ENCODE assay signal across 33 mouse cellular contexts in genomic region chr11:76730650-76731049, GRCm38 (mm10). TPM values are rescaled to one million over a fixed set of nuclear protein-coding genes. Genes with fewer than 3 reads are reported as not detected.
A peak's percentile ranks its signal among the peaks of the same experiment; 100 is the strongest.
DNase-seq lines count a peak whose midpoint lies in the region; ATAC-seq and TF ChIP-seq lines count a peak whose summit lies in the region.
"Had no signal": no experiment of that assay in that cellular context is flagged by ENCODE, and none has a peak within 500 bp of the region (broad histone marks: within the 10 kb centered on the region; RNA-seq: fewer than 3 reads in every experiment).

No protein-coding gene starts in this region.

- no peak overlapping the region for H3K4me3 ChIP-seq in heart, embryonic 14.5 days (ENCODE audit: control insufficient read depth in 1 of 2, insufficient read depth in 1 of 2, low read depth in 1 of 2, low read length in 2 of 2)
- H3K4me3 ChIP-seq in liver, adult 2 months (ENCODE audit: insufficient read depth, low read depth, low read length), result no peak overlapping the region
- H3K4me3 ChIP-seq in liver, embryonic 11.5 days (ENCODE audit: low read depth, low read length), result no peak overlapping the region
- H3K4me3 ChIP-seq in brown adipose tissue, adult 24 weeks (ENCODE audit: insufficient read depth, low read depth, low read length), result no peak overlapping the region
- H3K4me3 ChIP-seq: embryonic facial prominence, embryonic 10.5 days; embryonic facial prominence, embryonic 13.5 days; erythroblast, embryonic 14.5 days; forebrain, embryonic 12.5 days; heart, embryonic 15.5 days; hindbrain, embryonic 12.5 days; hindbrain, embryonic 15.5 days had no signal

- peaks cover 84% of the 10 kb centered on the region for H3K36me3 ChIP-seq in heart, embryonic 14.5 days (ENCODE audit: control insufficient read depth, insufficient read depth, low read length)
- H3K36me3 ChIP-seq in liver, adult 2 months (ENCODE audit: control insufficient read depth, insufficient read depth, low read length), result peaks cover 22% of the 10 kb centered on the region; the same call in 1 of the 2 replicates
- peaks cover 21% of the 10 kb centered on the region for H3K36me3 ChIP-seq in liver, embryonic 11.5 days (ENCODE audit: control insufficient read depth, insufficient read depth, low read length)

- no peak for TF ChIP-seq POLR2A in liver, adult 2 months (IDR thresholded peaks at IDR 0.05; ENCODE audit: extremely low read depth, insufficient read depth, low read length)

- H3K27me3 ChIP-seq in heart, embryonic 14.5 days (ENCODE audit: control insufficient read depth, insufficient read depth, low read length), result no peaks in the 10 kb centered on the region
- H3K27me3 ChIP-seq in liver, adult 2 months (ENCODE audit: control insufficient read depth, insufficient read depth, low read length), result no peaks in the 10 kb centered on the region
- H3K27me3 ChIP-seq in liver, embryonic 11.5 days (replicated peaks; ENCODE audit: control insufficient read depth, insufficient read depth, low read length), result no peaks in the 10 kb centered on the region
- H3K27me3 ChIP-seq: embryonic facial prominence, embryonic 13.5 days; forebrain, embryonic 12.5 days; heart, embryonic 15.5 days; hindbrain, embryonic 12.5 days; hindbrain, embryonic 15.5 days had no signal

- ATAC-seq in heart, embryonic 14.5 days (ENCODE audit: insufficient number of reproducible peaks, insufficient read depth, low FRiP score, low read depth), result no peak
- ATAC-seq in liver, embryonic 11.5 days (replicated peaks; ENCODE audit: low FRiP score), result no peak
- ATAC-seq: CD4-positive, CD25-positive, alpha-beta regulatory T cell, adult 4 months; forebrain, embryonic 16.5 days; inflammation-experienced regulatory T-cells, adult 6 months; intestine, embryonic 16.5 days had no signal

- H3K4me2 ChIP-seq in heart, embryonic 14.5 days (ENCODE audit: low read length), result no peak overlapping the region
- H3K4me2 ChIP-seq in liver, embryonic 11.5 days, result no peak overlapping the region
- H3K4me2 ChIP-seq: embryonic facial prominence, embryonic 13.5 days; forebrain, embryonic 12.5 days; heart, embryonic 15.5 days; hindbrain, embryonic 12.5 days; hindbrain, embryonic 15.5 days had no signal

- no peak for TF ChIP-seq CTCF in liver, adult 2 months (IDR thresholded peaks at IDR 0.05; ENCODE audit: low read depth, low read length)

- H3K9ac ChIP-seq in heart, embryonic 14.5 days (ENCODE audit: low read length), result no peak overlapping the region
- peak overlapping the region; percentile 33; the same call in 1 of the 2 replicates for H3K9ac ChIP-seq in liver, adult 2 months (ENCODE audit: low read depth, low read length)
- H3K9ac ChIP-seq in liver, embryonic 11.5 days (ENCODE audit: low read depth, low read length), result no peak overlapping the region
- H3K9ac ChIP-seq: embryonic facial prominence, embryonic 13.5 days; forebrain, embryonic 12.5 days; heart, embryonic 15.5 days; hindbrain, embryonic 12.5 days; hindbrain, embryonic 15.5 days had no signal

- WGBS in heart, embryonic 14.5 days, result 82% methylated on average over 3 of the region's 3 CpGs
- 7% methylated on average over 3 of the region's 3 CpGs for WGBS in liver, adult 2 months
- 74% methylated on average over 3 of the region's 3 CpGs for WGBS in liver, embryonic 11.5 days

- no peak for DNase-seq in heart, adult 18-20 months
- peak; percentile 81 for DNase-seq in liver, adult 2 months (ENCODE audit: extremely low read depth, low read depth, low spot score)
- DNase-seq in liver, embryonic 11.5 days (ENCODE audit: low spot score), result no peak
- peak; percentile 13 for DNase-seq in induced T-regulatory cell, adult 2 months (ENCODE audit: low read depth)
- no peak for DNase-seq in kidney, postnatal 10 days
- no peak for DNase-seq in urinary bladder, adult 18-20 months (ENCODE audit: low spot score in 2 of 2)
- DNase-seq: adrenal gland, adult 2 months; adrenal gland, postnatal 14 days; cerebellum, adult 11-12 months; cerebellum, adult 8-10 months; cerebellum, postnatal 10 days; cerebellum, postnatal 36 days; embryo, embryonic 11 days; gastrocnemius, postnatal 10 days; gastrocnemius, postnatal 36 days had no signal

- H3K9me3 ChIP-seq in heart, embryonic 14.5 days (ENCODE audit: control insufficient read depth, low read length), result no peaks in the 10 kb centered on the region
- no peaks in the 10 kb centered on the region for H3K9me3 ChIP-seq in liver, embryonic 11.5 days (ENCODE audit: control insufficient read depth, low read length)
- H3K9me3 ChIP-seq: embryonic facial prominence, embryonic 10.5 days; embryonic facial prominence, embryonic 13.5 days; forebrain, embryonic 12.5 days; heart, embryonic 15.5 days; hindbrain, embryonic 12.5 days; hindbrain, embryonic 15.5 days had no signal

- peak overlapping the region; percentile 37 to 41 for H3K27ac ChIP-seq in heart, embryonic 14.5 days (replicated peaks in 1 of 2; ENCODE audit: control insufficient read depth in 1 of 2, insufficient read depth in 1 of 2, low read depth in 2 of 2, low read length in 2 of 2)
- peak overlapping the region; percentile 33 for H3K27ac ChIP-seq in liver, adult 2 months (replicated peaks; ENCODE audit: insufficient read depth, low read depth, low read length)
- no peak overlapping the region for H3K27ac ChIP-seq in liver, embryonic 11.5 days (ENCODE audit: low read depth, low read length)
- 0 out of 2 replicates have a peak overlapping the region, but pooled peaks have one; percentile 4 for H3K27ac ChIP-seq in brown adipose tissue, adult 24 weeks (replicated peaks; ENCODE audit: low read depth, low read length)
- H3K27ac ChIP-seq: embryonic facial prominence, embryonic 10.5 days; embryonic facial prominence, embryonic 13.5 days; forebrain, embryonic 12.5 days; heart, embryonic 15.5 days; hindbrain, embryonic 12.5 days; hindbrain, embryonic 15.5 days had no signal

- H3K4me1 ChIP-seq in heart, embryonic 14.5 days (ENCODE audit: control insufficient read depth in 2 of 2, insufficient read depth in 2 of 2, low read length in 2 of 2), result no peaks in the 10 kb centered on the region
- peaks cover 2% of the 10 kb centered on the region; the same call in 1 of the 2 replicates for H3K4me1 ChIP-seq in liver, adult 2 months (ENCODE audit: control insufficient read depth, insufficient read depth, low read length)
- H3K4me1 ChIP-seq in liver, embryonic 11.5 days (replicated peaks; ENCODE audit: control insufficient read depth, insufficient read depth, low read length), result no peaks in the 10 kb centered on the region
- peaks cover 6% of the 10 kb centered on the region for H3K4me1 ChIP-seq in brown adipose tissue, adult 24 weeks (ENCODE audit: control insufficient read depth, insufficient read depth, insufficient read length, low read length)
- H3K4me1 ChIP-seq: embryonic facial prominence, embryonic 10.5 days; embryonic facial prominence, embryonic 13.5 days had no signal

- H3K79me2 ChIP-seq in liver, adult 2 months (ENCODE audit: control insufficient read depth, insufficient read depth, low read length), result no peaks in the 10 kb centered on the region

RNA-seq across cellular contexts. Expression of gene Gosr1, which starts 32.7 kb away (rescaled TPM):
- polyA plus RNA-seq in heart, embryonic 14.5 days (2014; fragmentation: Nextera tagmentation; extraction: Ambion mirVana), result 20.3 and 23.2 TPM in 2 replicates
- 10 to 100 TPM; 26.3 to 28.6 TPM for total RNA-seq in heart, adult 18-20 months (2021)
- 18.9 and 20.1 TPM in 2 replicates for total RNA-seq in liver, adult 2 months (2014; rRNA removed)
- polyA plus RNA-seq in liver, adult 2 months (2012; rRNA removed), result 13.7 and 14.9 TPM in 2 replicates
- polyA plus RNA-seq in liver, embryonic 11.5 days (2014; fragmentation: Nextera tagmentation; extraction: Ambion mirVana), result 24.4 and 27.3 TPM in 2 replicates
- 40.1 and 44.5 TPM in 2 replicates for polyA plus RNA-seq in brown adipose tissue, adult 24 weeks (2012; ENCODE audit: insufficient read depth, insufficient read length, missing spikeins)

RNA-seq across cellular contexts. Expression of gene Trarg1, which starts 51.0 kb away (rescaled TPM):
- polyA plus RNA-seq in heart, embryonic 14.5 days (2014; fragmentation: Nextera tagmentation; extraction: Ambion mirVana), result 0.08 TPM in 1 of 2 replicates, not detected in the other
- 1 to 10 TPM; 4.0 to 7.0 TPM for total RNA-seq in heart, adult 18-20 months (2021)
- 0.13 and 0.18 TPM in 2 replicates for total RNA-seq in liver, adult 2 months (2014; rRNA removed)
- 0.09 and 0.10 TPM in 2 replicates for polyA plus RNA-seq in liver, adult 2 months (2012; rRNA removed)
- 0.07 TPM in 1 of 2 replicates, not detected in the other for polyA plus RNA-seq in liver, embryonic 11.5 days (2014; fragmentation: Nextera tagmentation; extraction: Ambion mirVana)
- 368 and 373 TPM in 2 replicates for polyA plus RNA-seq in brown adipose tissue, adult 24 weeks (2012; ENCODE audit: insufficient read depth, insufficient read length, missing spikeins)
- total RNA-seq: granulocyte monocyte progenitor cell, adult 5-6 weeks; hematopoietic stem cell, adult 5-6 weeks; MEL had no signal
- polyA plus RNA-seq: CD4-positive, CD25-positive, alpha-beta regulatory T cell, adult 4 months; erythroblast, embryonic 14.5 days; forebrain, embryonic 12.5 days had no signal

RNA-seq across cellular contexts. Expression of gene Bhlha9, which starts 58.4 kb away (rescaled TPM):
- polyA plus RNA-seq in heart, embryonic 14.5 days (2014; fragmentation: Nextera tagmentation; extraction: Ambion mirVana), result not detected in 2 replicates
- total RNA-seq in heart, adult 18-20 months (2021), result not detected
- total RNA-seq in liver, adult 2 months (2014; rRNA removed), result not detected in 2 replicates
- not detected in 2 replicates for polyA plus RNA-seq in liver, adult 2 months (2012; rRNA removed)
- 0.37 TPM in 1 of 2 replicates, not detected in the other for polyA plus RNA-seq in liver, embryonic 11.5 days (2014; fragmentation: Nextera tagmentation; extraction: Ambion mirVana)
- not detected in 2 replicates for polyA plus RNA-seq in brown adipose tissue, adult 24 weeks (2012; ENCODE audit: insufficient read depth, insufficient read length, missing spikeins)
- total RNA-seq: adrenal gland, adult 2 months; adrenal gland, postnatal 14 days; adrenal gland, postnatal 4 days; gastrocnemius, adult 18-20 months; gastrocnemius, postnatal 10 days; gastrocnemius, postnatal 36 days; granulocyte monocyte progenitor cell, adult 5-6 weeks; hematopoietic stem cell, adult 5-6 weeks; MEL had no signal
- polyA plus RNA-seq: CD4-positive, CD25-positive, alpha-beta regulatory T cell, adult 4 months; embryonic facial prominence, embryonic 10.5 days; embryonic facial prominence, embryonic 13.5 days; erythroblast, embryonic 14.5 days; forebrain, embryonic 12.5 days; inflammation-experienced regulatory T-cells, adult 6 months had no signal

Comparison
In these comparisons a context has a peak if more than half of its experiments do, and no peak if none do; other contexts are left out.
1. DNase-seq: peak in liver, adult 2 months (single experiment) and induced T-regulatory cell, adult 2 months (single experiment); none in heart, adult 18-20 months (0 of 2), liver, embryonic 11.5 days (single experiment), kidney, postnatal 10 days (single experiment) and urinary bladder, adult 18-20 months (0 of 2).
2. RNA of gene Trarg1, which starts 51.0 kb away (polyA plus RNA-seq): 368 to 373 TPM in brown adipose tissue, adult 24 weeks; 0.09 to 0.10 TPM in liver, adult 2 months, 0.08 TPM in heart, embryonic 14.5 days and 0.07 TPM in liver, embryonic 11.5 days; every median in the first group is over 100 times any median in the second.